Mouse (Mus musculus) inflammation-experienced regulatory T-cells, adult 6 months (primary cell): ENCODE results near the gene Rgs9. TPM values are rescaled to one million over a fixed set of nuclear protein-coding genes. Genes with fewer than 3 reads are reported as not detected.
"Not testable (repeated sequence)": the region's sequence is repeated elsewhere in the genome, so short reads cannot be mapped to it uniquely, and the experiment has no call there.

ENCODE experiments used
- ATAC-seq: one replicate; pipeline ENCODE4 v1.8.0; 2017
- polyA plus RNA-seq, 3 experiments: library from polyadenylated mRNA; unstranded; fragments of 100-300 nt; shearing (Covaris generic); gene quantifications; one replicate each; pipeline ENCODE4 v1.2.1; 2017

Gene Rgs9
- polyA plus RNA-seq, 3 experiments from 2014 or later: 4.2 to 6.6 (median 4.9) TPM

DNA sequence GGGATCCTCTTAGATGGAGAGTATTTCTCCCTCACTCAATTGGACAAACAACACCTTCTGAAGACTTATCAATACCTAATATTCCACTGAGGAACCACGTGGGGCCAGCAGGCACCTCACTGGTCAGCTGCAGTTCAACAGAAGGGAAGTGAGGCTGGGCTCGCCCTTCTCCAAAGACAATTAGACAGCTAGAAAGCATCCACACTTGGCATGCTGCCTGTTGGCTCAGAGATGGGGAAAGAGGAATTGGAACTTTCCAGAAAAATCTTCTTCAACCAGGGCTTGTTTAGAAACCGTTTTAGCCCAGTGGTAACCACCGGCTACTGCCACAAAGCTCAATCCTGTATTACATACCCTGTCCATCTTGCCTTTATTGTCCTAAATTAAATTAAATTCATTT is 4.4 kb upstream of the Rgs9 start:
- no peak for ATAC-seq

DNA sequence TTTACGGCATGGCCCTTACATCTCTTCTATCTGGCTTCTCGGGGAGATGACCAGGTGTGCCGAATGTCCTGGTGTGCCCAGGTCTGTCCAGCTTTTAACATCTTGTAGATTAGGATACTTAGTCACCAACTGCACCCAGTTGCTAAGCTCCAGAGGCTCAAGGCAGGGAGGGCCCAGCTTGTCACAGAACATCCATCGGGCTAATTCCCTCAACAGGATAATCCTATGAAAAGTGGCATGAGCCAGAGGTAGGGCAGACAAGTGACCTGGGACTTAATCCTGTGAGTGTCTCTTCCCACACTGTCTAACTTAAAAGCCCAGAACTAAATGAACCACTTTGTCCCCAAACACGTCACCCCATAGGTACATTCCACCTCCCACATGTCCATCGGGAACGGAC is 898 bp downstream of the Rgs9 start:
- ATAC-seq: no peak

DNA sequence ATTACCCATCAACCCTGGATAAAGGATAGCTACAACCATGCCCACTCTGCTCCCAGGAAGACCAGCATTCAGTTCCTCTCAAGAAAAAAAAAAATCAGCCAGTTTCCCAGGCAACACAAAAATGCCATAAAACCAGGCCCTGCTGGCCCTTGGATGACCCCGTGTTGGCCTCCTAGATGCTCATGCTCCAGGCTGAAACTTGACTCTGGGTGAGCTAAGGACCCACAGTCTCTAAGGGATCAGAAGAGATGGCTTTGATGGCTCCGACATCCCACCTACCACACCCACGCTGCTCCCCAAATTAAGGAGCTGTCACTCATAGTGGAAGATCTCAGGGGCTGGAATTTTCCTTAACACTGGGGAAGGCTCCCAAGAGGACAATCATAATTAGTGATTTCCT is 5.9 kb downstream of the Rgs9 start:
- ATAC-seq: no peak

DNA sequence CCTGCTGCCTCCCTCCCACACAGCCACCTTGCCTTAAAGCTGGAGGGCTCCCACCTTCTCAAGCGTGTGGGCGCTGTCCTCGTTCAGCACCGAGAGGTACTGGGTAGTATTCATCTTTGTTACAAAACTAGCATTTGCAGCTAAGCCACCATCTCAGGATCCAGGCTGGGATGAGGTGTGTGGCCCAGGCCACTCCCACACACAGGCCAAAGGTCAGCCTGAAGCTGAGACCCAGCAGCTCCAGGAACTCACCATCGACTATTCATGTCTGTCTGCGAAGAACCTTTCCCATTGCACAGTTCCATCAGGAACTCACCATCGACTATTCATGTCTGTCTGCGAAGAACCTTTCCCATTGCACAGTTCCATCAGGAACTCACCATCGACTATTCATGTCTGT is 8.6 kb downstream of the Rgs9 start:
- not testable (repeated sequence) for ATAC-seq

DNA sequence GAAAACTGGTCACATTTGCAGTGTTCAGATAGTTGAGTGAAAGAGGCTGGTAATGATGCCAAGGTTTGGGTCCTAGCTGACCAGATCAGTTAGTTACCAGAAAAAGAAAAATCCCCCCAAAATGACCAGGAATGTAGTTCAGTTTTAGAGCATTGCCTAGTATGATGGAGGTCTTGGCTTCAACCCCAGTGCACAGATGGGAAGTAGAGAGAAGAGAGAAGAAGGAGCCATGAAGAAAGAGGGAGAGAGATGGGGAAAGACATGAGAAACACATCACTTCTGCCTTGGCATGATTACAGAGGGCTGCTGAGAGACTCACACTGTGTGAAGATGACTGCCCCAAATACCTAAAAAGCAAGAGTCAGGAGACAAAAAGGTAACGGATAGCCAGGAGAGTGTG is 13.1 kb downstream of the Rgs9 start:
- no peak for ATAC-seq

DNA sequence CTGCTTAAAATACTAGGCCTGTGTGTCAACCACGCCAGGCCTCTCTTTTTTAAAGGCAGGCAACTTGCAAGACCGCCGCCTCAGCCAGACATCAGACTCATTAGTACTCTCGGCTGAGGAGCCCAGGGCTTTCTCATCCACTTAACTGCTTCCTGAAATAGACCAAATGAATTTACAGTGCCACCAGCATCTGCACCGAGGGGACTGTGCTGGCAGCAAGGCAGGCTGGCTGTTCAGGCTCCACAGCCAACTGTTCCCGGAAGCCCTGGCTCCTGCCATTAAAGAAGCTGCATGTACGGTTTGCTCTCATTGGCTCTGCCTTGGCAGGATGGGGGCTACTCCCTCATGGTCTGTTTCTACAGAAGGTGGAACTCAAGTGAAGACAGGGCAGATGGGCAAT is 19.7 kb downstream of the Rgs9 start:
- ATAC-seq: no peak

DNA sequence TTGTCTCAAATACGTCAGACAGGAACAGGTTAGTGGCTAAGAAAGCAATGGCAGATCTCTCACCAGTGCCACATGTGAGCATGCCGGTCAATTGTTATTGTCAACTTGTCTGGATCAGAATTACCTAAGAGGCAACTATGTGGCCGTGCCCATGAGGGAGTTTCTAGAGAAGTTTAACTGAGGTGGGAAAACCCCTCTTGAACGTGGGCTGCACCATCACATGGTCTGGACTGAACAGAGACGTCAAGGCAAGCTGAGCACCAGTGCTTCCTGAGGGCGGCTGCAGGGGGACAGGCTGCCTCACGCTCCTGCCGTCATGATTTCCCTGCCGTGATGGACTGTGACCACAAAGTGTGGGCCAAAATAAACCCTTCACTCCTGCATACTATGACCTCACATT is 26.5 kb downstream of the Rgs9 start:
- ATAC-seq: no peak

DNA sequence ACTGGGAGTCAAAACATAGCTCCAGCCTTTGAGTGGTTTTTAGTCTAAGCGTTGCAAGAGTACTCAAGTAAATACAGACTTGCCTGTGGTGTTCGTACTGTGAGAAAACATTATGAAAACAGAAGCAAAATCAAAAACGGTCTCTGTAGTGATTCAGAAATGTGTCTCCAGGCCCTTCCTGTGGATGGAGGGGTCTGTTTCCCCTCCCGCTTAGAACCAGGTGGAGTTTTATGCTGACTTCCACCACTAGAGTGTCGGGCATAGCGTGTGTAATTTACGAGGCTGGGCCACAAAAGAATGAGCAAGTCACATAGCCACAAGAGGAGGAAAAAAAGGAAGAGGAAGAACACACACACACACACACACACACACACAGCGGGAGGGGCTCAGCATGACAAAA is 27.6 kb downstream of the Rgs9 start:
- ATAC-seq: no peak

DNA sequence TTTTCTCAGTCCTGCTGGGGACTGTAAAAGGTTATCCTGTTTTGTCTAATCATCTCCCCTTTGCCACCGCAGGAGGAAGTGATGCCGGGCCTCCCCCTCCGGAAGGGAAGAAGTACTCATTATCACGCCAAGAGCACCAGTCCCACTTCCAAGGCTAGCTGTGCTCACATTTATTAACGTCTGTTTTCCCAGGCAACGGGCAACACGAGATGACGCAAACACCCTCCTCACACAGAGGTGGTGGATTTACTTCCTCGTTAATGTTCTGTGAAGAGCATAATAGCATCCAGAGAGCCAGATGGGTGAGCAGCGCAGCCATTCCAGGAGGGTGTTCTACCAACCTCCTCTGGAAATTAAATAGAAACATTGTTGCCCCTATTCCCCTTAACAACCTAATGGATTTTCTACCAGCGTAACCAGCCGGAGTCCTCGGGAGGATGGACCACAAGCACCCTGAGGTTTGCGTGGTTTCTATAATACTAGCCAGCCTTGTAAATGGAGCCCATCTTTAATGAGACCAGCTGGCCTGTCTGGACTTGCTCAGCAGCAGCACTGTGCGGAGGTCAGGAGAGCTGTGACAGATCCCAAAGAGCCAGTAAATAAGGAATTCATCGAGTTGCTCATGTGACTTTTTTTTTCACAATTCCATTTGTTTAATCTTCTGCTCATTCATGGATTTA is 28.1 kb downstream of the Rgs9 start:
- ATAC-seq: peak; percentile 86

DNA sequence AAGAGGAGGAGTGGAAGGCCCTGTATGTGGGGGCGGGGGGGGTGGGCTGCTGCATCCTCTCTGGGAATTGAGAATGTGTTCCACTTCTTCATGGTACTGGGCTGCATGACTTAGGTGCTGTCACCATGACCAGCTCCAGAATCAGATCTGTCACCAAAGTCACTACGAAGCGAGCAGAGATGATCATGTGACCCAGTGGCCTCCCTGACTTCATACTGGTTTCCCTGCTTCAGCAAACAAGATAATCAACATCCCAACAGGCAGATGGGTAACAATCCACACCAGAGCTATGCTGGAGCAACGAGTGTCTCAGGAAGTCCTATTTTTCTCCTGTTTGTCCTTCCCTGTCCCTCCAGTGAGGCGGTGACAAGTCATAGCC is 28.7 kb downstream of the Rgs9 start:
- peak; percentile 26 for ATAC-seq

DNA sequence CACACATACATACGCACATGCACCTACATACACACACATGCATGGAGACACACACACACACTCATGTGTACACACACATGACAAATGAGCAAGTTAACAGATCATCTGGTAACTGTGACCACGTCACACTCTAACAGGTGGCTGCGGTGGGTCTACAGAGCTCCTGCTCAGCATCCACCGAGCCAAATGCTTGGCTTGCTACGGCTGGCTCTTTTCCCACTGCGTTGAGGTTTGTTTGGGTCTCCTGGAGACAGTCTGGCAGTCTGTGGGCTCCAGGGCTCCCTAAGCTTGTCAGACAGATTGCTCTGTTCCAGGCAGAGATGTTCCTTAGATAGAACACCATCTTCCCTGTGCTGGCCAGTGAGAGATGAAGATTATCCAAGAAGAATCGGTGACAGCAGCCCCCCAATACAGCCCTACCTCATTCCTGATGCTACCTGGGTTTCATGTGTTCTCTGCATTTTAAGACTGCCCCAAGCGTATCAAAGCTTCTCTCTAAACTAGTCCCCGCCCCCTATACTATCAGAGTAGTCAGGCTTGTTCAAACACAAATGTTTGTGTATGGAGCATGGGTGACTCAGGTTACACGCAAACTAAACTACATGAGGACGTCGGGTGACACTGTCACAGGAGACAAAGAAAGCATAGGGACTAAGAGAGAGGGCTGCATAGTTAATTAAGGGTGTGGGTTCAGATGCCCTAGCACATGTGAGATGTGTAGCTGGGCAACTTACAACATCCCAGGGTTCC is 31.6 kb downstream of the Rgs9 start:
- ATAC-seq: no peak

DNA sequence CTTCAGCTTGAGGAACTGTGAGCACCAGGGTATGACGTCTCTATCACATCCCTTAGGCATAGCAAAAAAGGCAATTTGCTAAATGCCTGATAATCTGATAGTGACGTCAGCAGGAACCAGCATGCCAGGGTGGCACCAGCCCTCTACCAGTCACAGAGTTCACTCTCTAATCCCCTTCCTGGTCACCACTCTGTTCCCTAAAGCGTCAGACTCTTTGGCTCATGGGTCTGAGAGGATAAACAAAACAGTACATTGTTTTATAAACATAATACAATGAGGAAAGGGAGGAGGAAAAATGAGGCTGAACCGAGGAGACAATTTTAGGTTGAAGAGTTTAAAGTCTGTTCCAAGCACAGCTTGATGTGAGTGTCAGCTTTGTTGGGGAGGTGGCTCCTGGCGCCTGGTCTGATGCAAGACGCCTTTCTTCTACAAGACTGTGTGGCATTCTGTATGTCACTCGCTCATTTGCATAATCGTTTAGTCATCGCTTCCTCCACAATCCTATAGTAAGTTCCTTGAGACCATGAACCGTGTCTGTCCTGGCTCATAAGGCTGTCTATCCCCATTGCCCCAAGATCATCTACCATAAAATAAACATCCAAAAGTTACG is 33.7 kb downstream of the Rgs9 start:
- ATAC-seq: no peak

DNA sequence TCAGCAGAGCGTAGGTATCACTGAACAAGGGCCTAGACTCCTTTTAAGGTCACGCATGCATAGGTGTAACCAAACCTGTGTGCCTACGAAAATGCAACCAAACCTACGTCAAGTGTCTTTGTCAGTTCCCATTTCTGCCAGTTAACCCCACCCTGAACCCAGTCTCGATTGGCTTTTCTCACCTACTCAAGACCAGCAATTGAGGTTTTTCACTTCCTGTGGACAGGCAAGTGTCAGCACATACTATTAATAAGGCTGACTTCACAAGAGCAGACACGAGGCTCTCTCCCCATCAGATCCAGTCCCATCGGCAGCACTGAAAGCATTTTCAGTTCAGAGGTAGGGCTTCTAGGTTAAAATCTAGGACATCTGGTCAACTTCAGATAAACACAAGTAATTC is 37.4 kb downstream of the Rgs9 start:
- no peak for ATAC-seq

DNA sequence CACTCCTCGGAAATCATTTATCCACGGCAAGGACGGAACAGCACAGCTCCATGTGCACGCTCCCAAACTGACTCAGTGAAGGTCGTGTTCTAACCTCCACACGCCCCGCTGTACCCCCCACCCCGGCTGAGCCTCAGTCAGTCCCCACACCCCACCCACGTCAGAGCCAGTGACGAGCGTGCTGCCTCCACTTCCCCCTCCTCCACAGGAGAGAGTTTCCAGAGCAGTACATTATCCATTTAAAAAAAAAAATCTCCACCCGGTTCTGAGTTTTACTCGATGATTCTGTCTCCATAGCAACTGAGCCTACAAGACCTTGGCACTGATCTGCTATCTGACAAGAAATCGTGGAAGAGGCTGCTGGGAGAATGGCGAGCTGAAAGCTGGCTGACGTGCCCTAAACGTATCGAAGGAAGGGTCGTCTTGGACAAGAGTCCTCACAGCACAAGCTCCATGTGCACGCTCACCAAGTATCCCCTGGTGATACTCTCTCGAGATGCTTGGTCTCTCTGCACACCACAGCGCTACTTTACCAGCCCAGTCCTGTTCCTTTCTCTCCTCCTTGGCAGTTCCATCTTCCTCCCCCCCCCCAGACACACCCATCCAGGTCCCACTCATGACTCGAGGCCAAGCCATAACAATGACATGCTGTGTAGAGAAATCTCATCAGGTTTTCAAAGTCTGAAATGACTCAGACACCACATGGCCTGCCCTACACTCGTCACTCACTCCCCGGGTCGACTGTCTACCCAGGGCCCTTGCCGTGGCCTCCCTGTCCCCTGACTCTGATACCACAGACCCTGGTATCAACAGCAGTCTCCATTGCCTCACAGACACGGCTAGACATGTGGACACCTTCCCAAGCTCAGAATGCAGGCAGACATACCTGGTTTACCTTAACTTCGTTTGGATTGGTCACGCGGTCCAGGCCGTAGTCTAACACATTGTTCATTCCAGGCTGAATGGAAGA is 38.7 kb downstream of the Rgs9 start:
- no peak for ATAC-seq

DNA sequence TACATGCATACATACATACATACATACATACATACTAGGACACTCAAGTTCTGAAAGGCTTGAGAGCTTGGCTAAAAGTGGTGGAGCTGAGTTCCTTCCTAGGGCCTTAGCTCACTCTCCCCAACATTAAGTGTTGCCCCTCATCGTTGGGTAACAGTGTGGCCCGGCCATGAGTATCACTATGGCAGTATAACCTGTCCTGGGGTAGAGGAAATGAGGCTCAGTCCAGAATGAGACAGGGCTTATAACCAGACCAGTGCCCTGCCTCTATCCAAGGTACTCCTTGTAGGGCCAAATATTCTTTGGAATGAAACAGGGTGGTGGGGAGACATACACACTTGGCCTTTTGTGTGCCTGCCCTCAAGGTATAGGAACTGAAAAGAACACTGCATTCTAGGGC is 40.1 kb downstream of the Rgs9 start:
- no peak for ATAC-seq

DNA sequence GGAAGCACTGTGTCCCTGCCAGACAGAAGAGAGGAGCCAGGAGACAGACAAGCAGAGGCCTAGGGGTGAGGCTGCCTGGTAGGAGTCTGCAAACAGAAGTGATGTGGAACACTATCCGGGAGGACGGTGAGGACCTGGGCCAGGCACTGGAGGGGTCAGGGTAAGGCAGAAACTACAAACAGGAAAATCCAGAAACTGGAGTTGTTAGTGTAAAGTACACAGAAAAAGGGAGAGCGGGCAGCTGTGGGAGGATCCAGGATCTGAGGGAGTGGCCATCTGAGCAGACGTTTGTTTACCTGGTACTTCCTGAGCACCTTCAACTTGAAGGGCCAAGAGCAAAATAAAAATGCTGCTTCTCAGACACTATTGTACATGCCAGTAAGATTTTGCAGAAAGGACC is 42.9 kb downstream of the Rgs9 start:
- no peak for ATAC-seq

DNA sequence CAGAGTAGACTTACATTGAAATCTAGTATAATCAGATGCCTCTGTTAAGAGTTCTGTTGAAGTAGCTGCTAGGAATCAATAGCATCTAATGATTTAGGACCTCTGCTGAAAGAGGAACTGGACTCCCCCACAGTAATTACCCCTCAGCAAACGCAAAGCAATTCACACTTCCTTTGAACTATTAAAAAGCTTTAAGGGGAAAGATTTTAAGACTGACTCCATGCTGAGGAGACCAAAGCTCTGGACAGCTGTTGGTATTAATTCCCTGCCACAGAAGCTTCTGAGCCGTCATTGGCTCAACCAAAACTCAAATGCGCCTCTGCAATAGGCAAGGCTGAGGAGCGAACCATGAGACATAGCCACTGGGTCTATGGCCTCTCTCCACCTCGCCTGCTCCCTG is 45.4 kb downstream of the Rgs9 start:
- ATAC-seq: no peak

DNA sequence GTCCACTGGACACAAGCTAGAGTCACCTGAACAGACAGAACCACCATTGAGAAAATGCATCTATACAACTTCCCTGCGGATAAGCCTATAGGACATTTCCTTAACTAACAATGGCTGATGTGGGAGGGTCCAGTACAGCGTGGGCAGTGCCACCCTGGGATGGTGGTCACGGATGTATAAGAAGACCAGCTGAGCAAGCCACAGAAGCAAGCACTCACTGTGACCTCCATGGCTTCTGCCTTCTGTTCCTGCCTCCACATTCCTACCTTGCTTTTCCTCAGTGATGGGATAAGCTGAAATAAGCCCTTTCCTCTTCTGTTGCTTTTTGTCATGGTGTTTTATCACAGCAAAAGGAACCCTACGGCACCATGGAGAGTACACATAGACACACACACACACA is 47.4 kb downstream of the Rgs9 start:
- no peak for ATAC-seq

DNA sequence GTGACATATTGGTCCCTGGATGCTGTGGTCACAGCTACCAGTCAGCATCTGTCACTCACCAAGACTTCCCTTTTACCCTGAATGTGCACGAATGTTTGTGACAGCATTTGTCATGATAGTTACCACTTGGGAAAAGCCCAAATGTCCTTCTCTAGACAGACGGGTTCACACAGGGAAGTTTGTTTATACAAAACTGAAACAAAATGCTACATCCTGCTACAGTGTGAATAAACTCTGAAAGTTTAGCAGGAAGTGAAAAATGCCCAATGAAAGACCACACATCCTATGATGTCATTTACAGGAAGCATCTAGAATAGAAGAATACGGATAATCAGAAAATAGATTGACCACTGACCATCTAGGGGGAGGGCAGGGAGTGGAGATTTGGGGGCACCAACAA is 51.0 kb downstream of the Rgs9 start:
- ATAC-seq: peak; percentile 77

DNA sequence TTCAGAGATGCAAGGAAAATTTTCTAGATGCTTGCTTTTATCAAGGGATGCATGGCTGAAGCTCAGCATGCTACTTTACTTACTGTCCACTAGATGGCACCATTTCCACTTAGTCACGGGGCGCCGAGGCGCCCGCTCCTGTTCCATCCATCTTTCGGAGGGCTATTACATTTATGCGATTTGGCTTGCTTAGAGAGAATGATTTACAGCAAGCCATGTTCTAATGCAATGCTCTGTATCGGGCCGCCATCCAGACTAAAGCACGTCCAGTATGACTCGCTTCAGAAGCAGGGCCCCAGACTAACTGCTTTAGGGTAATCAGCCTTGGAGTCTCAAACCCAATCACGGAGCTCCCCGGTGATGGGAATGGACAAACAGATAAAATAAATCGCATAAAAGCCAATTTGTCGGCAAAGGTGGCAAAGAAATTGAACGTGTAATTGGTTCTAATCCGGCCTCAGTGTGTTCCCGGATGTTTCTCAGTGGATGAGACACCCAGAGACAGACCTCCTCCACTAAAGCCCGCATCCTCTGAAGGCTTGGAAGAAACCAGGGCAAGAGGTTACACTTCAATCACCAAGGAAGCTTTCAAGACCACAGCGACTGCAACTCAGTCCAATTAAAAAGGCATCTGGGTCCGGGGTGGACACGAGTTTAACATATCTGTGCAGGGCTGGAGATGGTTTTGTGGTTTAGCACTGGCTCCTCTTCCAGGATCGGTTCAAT is 53.1 kb downstream of the Rgs9 start:
- ATAC-seq: peak; percentile 63

DNA sequence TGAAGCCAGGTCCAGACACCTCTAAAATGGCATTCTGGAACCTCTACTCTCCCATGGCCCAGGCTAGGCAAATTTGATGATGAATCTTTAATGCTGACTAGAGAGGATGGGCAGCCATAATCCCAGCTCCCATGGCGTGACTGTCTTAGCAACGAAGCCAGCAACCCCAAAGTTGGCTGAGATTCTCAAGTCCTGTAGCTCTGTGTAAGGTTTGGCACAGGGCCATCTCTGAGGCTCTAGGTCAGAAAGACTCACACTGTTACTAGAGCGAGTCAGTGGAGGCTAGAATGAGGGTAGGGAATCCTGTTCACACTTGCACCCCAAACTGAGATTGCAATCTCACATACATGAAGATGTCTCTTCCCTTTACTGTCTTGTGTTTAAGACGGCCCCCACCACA is 57.8 kb downstream of the Rgs9 start:
- ATAC-seq: no peak

DNA sequence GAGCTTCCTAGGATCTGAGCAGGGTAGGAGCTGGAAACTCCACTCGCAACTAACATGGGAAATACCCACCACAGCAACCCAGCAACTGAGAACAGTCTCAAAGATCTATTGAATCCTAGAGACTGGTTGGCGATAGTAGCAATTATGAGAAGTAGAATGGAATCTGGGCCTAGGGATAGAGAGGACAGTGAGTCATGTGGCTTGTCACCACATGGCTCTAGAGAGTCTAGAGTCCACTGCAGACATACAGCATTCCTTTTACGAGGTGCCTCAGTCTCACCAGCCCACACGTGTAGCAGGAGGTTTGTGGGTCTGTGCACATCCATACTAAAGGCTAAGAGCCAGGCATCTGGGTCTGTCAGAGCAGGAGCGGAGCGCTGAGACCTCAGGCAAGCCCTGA is 59.3 kb downstream of the Rgs9 start:
- ATAC-seq: no peak
